Mouse (Mus musculus) thymus, adult 18-20 months (tissue): ENCODE measurements around the gene Crnkl1.

ENCODE experiments used
- DNase-seq, 2 experiments: peaks; one replicate each; pipeline ENCODE4 v3.0.0; 2022; ENCODE audit warnings: mixed read lengths in 2 of 2

Crnkl1 gene

DNA sequence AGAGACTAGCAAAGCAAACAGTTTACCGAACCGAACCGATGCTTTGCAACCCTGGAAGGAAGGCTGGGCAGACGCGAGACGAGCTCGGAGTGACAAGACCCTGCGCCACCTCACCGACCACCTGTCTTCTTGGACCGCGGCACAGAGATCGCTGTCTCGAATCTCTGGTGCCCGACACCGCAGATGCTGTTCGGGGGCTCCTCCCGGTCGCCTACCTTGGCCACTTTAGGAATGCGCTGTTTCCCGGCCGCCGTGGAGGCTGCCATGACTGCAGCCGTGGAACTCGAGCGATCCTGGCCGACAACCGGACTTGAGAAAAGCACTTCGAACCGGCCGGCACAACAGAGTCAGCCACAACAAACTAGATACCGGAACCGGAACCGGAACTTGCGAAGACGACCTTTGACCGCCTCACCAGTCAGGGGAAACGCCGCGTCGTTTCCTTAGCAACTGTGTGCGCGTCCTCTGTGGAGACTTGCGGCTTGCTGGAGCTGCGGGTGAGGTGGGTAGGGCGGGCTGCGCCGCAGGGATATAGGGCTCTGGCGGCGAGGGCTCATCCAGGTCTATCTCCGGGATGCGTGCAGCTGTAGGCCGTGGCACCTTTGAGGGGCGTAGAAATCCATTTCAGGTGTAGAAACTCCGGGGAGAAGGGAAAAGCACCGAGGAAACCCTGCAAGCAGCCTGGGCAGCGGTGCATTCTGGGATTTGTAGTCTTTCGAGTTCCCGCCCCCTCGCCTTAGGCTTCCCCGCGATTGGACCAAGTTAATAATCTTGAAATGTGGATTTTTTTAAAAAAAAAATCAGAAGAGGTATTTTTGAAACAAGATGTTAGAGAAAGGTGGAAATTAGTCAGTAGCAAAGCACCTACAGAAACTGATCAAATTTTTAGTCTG is at the start of gene Crnkl1, which contains the start of gene Cfap61:
Gene Crnkl1, minus strand, starts transcription at position 676 of the 893 bp plus-strand sequence.
Gene Cfap61, plus strand, starts transcription at position 446 of the 893 bp plus-strand sequence.
- DNase-seq, result peak; percentile 86 to 89

DNA sequence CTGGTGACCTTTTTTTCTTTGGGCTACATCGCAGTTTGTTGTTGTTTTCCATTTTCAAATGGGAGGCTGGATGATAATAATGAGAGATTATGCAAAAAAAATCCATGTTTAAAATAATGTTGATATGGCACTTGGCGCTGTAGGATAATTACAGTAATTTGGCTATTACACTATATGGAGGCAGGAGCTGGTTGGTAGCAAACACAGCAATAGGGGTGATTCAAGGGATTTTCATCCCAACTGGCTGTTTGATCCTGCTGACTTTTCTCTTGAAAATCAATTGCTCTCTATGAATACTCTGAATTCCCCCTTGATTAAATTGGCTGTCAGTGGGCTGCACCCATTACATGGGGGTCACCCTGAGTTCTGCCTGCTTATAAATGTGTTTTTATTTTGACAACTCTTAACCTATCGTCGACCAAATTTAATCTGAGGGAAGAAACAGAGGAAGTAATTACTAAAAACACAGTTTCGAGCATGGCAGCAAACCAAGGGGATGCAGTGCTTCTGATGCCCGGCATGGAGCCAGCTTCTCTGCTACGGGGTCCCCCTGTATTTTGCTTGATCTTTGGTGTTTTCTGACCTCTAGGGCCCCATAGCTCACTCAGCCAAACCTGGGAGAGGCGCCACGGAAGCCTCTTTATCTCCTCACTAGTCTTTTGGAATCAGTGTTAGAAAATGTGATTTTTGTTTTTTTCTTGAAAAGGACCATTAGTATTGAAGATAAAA is 47.7 kb upstream of the Crnkl1 start:
- DNase-seq, result no peak

DNA sequence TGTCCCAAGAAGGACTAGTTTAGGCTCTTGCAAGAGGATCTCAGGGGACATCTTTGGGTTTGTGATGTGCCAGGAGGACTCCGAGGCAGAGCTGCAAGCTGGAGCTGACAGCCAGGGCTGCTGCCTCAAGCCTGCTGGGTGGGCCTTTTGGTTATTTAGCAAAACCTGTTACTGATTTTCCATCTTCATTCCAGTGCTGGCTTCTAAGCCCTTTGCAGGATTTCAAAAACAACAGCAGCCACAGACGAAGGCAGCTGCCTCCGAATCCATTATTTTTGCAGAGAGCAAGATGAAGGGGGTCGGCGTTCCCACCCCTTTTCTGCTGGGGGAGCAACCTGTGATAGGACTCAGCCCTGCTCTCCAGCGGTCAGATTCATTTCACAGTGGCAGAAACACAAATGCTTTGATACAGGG is 46.9 kb upstream of the Crnkl1 start:
- DNase-seq, result no peak

GRCm38 (mm10) chr2:145980881-145981280 is 46.1 kb upstream of the Crnkl1 start:
- no peak for DNase-seq

DNA sequence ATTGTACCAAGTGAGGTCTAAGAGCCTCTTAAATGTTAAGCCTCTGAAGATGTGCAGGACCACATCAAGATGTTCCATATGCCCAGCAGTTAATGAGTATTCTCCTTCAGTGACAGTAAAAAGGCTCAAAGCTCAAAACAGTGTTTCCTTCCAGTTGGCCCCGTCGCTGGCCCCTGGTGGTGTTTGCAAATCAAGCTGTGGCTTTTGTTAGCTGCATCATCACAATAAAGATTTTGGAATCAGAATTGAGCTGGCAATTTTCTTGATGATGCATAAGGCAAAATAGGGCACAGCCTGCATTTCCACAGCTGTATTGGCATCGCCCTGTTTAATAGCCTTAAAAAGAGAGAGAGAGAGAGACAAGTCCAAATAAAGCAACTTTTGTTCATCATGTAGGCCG is 44.8 kb upstream of the Crnkl1 start:
- no peak for DNase-seq

GRCm38 (mm10) chr2:145972571-145972970 is 37.8 kb upstream of the Crnkl1 start:
- no peak for DNase-seq

DNA sequence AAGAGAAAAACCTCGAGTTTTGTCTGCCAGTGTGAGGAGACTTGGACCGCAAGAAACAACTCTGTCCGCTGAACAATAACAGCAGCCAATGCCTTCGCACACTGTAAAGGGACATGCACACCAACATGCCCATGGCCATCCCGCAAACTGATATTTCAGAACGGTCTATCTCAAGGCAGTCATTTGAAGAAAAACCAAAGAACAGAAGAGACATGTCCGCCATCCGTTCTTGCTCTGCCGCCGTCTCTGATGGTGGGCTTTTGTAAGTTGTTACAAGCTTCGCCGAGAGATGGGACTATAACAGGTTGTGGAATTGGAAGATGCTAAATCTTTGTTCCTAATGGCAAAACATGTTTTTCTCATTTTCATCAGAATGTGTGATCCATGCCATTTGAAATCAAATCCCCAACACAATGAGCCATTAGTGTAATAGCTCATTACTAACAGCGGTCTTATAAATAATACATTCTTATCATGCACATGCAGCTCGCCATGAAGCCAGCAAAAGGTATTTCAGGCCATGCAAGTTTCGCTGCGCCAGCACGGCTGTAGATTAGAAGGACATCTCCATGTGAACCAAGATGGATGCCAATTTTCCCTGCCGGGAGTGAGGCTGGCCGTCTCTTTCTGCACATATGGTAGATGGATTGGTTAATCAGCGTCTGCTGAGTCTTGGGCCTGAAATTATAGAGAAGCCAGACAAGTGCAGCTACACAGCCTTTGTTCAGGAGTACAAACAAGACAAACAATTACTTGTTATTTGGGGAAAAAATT is 36.6 kb upstream of the Crnkl1 start:
- DNase-seq, result no peak

GRCm38 (mm10) chr2:145970751-145971150 is 35.9 kb upstream of the Crnkl1 start:
- DNase-seq, result no peak

GRCm38 (mm10) chr2:145961861-145962260 is 27.0 kb upstream of the Crnkl1 start:
- DNase-seq, result no peak

DNA sequence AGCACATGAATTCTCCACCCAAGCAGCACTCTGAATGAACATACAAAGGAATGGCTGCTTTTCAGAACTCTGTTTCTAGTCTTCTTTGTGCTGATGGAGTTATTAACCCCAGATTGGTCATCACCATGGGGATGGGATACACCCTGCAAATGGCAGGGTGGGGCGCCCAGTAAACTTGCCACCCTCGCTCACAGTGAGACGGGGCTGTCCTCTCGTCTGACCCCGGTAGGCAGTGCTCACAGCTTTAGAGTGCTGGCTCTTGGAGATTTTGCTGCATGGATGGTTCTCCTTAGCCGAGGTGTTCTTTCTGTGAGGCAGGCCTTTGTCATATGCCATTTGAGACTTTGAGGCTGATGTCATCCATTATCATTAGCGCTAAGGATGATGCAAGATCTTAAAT is 23.7 kb upstream of the Crnkl1 start:
- no peak for DNase-seq

GRCm38 (mm10) chr2:145958097-145958496 is 23.3 kb upstream of the Crnkl1 start:
- no peak for DNase-seq

DNA sequence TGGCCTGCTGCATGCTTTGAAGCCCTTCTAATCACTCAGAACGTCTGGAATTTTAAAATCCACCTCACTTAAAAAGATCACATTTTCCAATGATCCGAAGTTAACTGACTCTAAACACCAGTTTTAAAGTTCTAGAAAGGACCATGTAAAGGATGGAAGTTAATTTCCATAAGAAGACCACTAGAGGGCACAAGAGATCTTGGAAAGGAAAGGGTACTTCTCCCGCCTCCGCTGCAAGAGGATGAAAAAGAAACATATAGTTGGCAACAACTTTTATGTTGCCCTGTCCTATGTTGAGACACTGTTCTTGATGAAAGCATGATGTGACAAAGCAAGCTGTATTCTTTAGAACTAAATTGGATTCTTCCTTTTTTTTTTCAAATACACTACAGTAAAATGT is 22.6 kb upstream of the Crnkl1 start:
- no peak for DNase-seq

GRCm38 (mm10) chr2:145956318-145956717 is 21.5 kb upstream of the Crnkl1 start:
- DNase-seq, result no peak

- DNase-seq, result no peak
Observed at GRCm38 (mm10) chr2:145955844-145956243, 21.0 kb upstream of the Crnkl1 start.

- no peak for DNase-seq
Observed at GRCm38 (mm10) chr2:145952726-145953125, 17.9 kb upstream of the Crnkl1 start.

GRCm38 (mm10) chr2:145950239-145950638 is 15.4 kb upstream of the Crnkl1 start:
- DNase-seq, result no peak

DNA sequence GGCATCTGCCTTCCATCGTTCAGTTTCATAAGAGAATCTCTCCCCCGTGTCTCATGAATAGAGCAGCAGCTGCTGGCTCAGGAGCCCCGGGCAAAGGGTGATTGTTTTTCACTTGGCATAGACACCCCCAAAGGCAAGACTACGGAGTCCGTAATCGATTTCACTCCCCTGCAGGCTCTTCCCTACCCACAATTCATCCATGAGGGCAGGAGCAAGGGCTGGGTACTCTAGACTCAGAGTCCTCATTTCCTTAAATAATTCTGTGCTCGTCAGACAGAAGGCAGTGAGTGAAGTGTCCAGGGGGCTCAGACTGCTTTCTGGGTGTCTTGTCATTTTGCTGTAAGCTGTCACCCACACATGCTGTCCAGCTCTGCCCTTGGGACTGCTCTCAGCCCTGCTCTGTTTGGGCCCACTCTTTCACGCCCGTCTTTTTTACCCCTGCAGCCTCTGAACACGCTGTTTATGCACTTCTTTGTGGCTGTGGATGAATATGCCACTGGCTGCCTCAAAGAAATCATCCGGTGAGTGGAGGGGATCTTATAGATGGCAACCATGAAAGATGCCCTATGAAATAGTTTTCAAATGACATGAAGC is 14.8 kb upstream of the Crnkl1 start:
- no peak for DNase-seq

DNA sequence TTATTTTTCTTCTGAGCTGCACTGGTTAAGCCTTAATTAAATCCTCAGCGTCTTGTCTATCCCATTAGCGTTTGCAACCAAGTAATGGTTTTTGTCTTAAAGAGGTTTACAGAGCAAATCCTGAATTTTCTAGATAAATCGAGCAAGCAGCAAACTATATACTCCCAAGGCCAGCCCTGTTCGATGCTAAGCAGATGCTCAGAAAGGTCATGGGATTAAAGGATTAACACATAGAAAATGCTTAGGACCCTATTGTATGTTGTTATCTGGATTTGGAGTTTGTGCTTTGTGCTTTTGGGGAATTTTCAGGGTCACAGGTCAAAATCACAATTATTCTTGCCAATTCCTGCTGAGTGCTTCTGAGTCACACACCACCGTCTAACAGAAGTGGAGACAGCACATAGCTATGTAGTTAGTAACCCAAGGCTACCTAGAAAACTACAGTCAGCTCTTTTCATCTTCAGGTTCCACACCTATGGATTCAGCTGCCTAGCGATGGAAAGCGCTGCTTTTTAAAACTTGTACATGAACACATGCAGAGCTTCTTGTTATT is 13.7 kb upstream of the Crnkl1 start:
- DNase-seq, result no peak

- DNase-seq, result no peak
Observed at GRCm38 (mm10) chr2:145944286-145944685, 9.5 kb upstream of the Crnkl1 start.

- DNase-seq, result no peak
Observed at GRCm38 (mm10) chr2:145941403-145941802, 6.6 kb upstream of the Crnkl1 start.

GRCm38 (mm10) chr2:145936975-145937374 is 2.2 kb upstream of the Crnkl1 start:
- DNase-seq, result no peak

DNA sequence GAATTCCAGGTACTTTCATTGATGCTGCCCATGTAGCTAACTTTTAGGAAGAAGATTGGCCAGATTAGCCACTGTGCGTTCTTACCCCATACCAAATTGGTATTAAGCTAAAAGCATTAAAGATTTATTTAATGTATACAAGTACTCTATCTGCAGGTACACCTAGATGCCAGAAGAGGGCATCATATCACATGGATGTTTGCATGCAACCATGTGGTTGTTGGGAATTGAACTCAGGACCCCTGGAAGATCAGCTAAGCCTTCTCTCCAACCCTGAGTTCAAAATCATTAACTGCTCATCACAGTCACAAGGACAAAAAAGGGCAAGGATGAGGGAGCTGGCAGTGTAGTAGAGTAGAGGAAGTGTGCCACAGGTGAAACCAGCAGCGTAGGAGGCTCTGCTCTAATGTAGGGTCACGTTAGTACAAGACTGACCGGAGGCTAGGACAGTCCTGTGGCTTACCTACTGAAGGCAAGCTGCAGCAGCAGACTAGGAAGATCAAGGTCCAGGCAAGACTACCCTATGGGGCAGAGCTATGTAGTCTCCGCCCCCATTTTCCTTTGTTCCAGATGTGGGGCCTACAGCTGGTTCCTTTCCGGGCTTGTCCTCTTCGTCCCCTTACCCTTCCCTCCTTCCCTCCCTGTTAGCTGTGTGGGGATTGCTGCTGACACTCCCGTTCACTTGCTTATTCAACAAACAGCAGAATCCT is 13.7 kb downstream of the Crnkl1 start:
- DNase-seq, result no peak
